Mouse (Mus musculus) MEL (cell line): Measurements from ENCODE around the gene Ccr4. TPM values are rescaled to one million over a fixed set of nuclear protein-coding genes. Genes with fewer than 3 reads are reported as not detected.

Source experiments
- DNase-seq: peaks from one replicate; pipeline ENCODE4 v3.0.0; 2011; ENCODE audit warnings: low read depth, low spot score
- H3K27ac ChIP-seq: 2 replicates; pipeline ENCODE4 v1.5.1; 2012; ENCODE audit warnings: low read depth, mild to moderate bottlenecking, control low read depth, low read length, moderate library complexity; ENCODE audit not compliant: control insufficient read depth
- H3K27me3 ChIP-seq, 2 experiments: fragments of 150-350 bp in 1 of 2; sonication (generic) in 1 of 2; 2 replicates each; pipeline ENCODE4 v1.6.1; 2012; ENCODE audit warnings: low read length in 2 of 2, mild to moderate bottlenecking in 2 of 2, improper control_type of control experiment in 1 of 2, moderate library complexity in 1 of 2; ENCODE audit not compliant: insufficient read depth in 2 of 2, control insufficient read depth in 1 of 2
- H3K36me3 ChIP-seq, 2 experiments: 2 replicates each; pipeline ENCODE4 v1.6.1; 2012 to 2014; ENCODE audit warnings: low read length in 2 of 2, improper control_type of control experiment in 1 of 2, inconsistent platforms in 1 of 2, mild to moderate bottlenecking in 1 of 2; ENCODE audit not compliant: insufficient read depth in 2 of 2, control insufficient read depth in 1 of 2
- H3K4me1 ChIP-seq, 2 experiments: fragments of 150-350 bp in 1 of 2; sonication (generic) in 1 of 2; 2 replicates each; pipeline ENCODE4 v1.6.1; 2012; ENCODE audit warnings: low read length in 2 of 2, improper control_type of control experiment in 1 of 2, mild to moderate bottlenecking in 1 of 2; ENCODE audit not compliant: insufficient read depth in 2 of 2, control insufficient read depth in 1 of 2
- H3K4me3 ChIP-seq, 2 experiments: fragments of 150-350 bp in 1 of 2; sonication (generic) in 1 of 2; 2 replicates each; pipeline ENCODE4 v1.5.1; 2012; ENCODE audit warnings: low read depth in 2 of 2, low read length in 2 of 2, mild to moderate bottlenecking in 2 of 2, moderate library complexity in 2 of 2, control low read depth in 1 of 2, improper control_type of control experiment in 1 of 2; ENCODE audit not compliant: control insufficient read depth in 1 of 2, insufficient read depth in 1 of 2
- H3K79me2 ChIP-seq: 2 replicates; pipeline ENCODE4 v1.6.1; 2012; ENCODE audit warnings: mild to moderate bottlenecking, low read length, moderate library complexity; ENCODE audit not compliant: control insufficient read depth, poor library complexity, insufficient read depth
- H3K9ac ChIP-seq: 2 replicates; pipeline ENCODE4 v1.6.1; 2012; ENCODE audit warnings: low read depth, mild to moderate bottlenecking, control low read depth, low read length, moderate library complexity; ENCODE audit not compliant: control insufficient read depth, poor library complexity, severe bottlenecking
- H3K9me3 ChIP-seq: fragments of 150-350 bp; sonication (generic); replicated peaks from 2 replicates; pipeline ENCODE4 v1.6.1; 2012; ENCODE audit warnings: mild to moderate bottlenecking, low read length, improper control_type of control experiment, moderate library complexity; ENCODE audit not compliant: insufficient read depth
- BHLHE40 ChIP-seq: IDR thresholded peaks from 2 replicates; pipeline ENCODE4 v1.6.1; 2012; ENCODE audit warnings: low read depth, mild to moderate bottlenecking, inconsistent platforms, low read length, improper control_type of control experiment, borderline replicate concordance
- CHD1 ChIP-seq: IDR thresholded peaks from 2 replicates; pipeline ENCODE4 v1.6.1; 2012; ENCODE audit warnings: low read depth, mild to moderate bottlenecking, inconsistent platforms, low read length, improper control_type of control experiment
- CHD2 ChIP-seq: IDR thresholded peaks from 2 replicates; pipeline ENCODE4 v1.6.1; 2011; ENCODE audit warnings: low read length, improper control_type of control experiment
- ELF1 ChIP-seq: IDR thresholded peaks from 2 replicates; pipeline ENCODE4 v1.6.1; 2014; ENCODE audit warnings: low read depth, mild to moderate bottlenecking, inconsistent platforms, low read length, improper control_type of control experiment, moderate library complexity
- EP300 ChIP-seq, 2 experiments: IDR thresholded peaks; 2 replicates each; pipeline ENCODE4 v1.6.1; 2011; ENCODE audit warnings: improper control_type of control experiment in 2 of 2, low read length in 2 of 2, low read depth in 1 of 2, mild to moderate bottlenecking in 1 of 2
- ETS1 ChIP-seq: IDR thresholded peaks from 2 replicates; pipeline ENCODE4 v1.6.1; 2012; ENCODE audit warnings: low read depth, mild to moderate bottlenecking, inconsistent platforms, low read length, improper control_type of control experiment, moderate library complexity
- GABPA ChIP-seq: IDR thresholded peaks from 2 replicates; pipeline ENCODE4 v1.6.1; 2012; ENCODE audit warnings: low read depth, mild to moderate bottlenecking, inconsistent platforms, low read length, improper control_type of control experiment, moderate library complexity
- MAFK ChIP-seq: IDR thresholded peaks from 2 replicates; pipeline ENCODE4 v1.6.1; 2011; ENCODE audit warnings: low read depth, mild to moderate bottlenecking, low read length, improper control_type of control experiment, borderline replicate concordance
- MEF2A ChIP-seq: IDR thresholded peaks from 2 replicates; pipeline ENCODE4 v1.6.1; 2014; ENCODE audit warnings: low read depth, mild to moderate bottlenecking, inconsistent platforms, low read length, improper control_type of control experiment; ENCODE audit not compliant: poor library complexity, insufficient replicate concordance, severe bottlenecking; ENCODE audit errors: extremely low read depth
- MXI1 ChIP-seq: IDR thresholded peaks from 2 replicates; pipeline ENCODE4 v1.6.1; 2011; ENCODE audit warnings: mild to moderate bottlenecking, low read depth, low read length, improper control_type of control experiment
- MYB ChIP-seq: IDR thresholded peaks from 2 replicates; pipeline ENCODE4 v1.6.1; 2011; ENCODE audit warnings: mild to moderate bottlenecking, low read depth, low read length, improper control_type of control experiment
- NELFE ChIP-seq: IDR thresholded peaks from 2 replicates; pipeline ENCODE4 v1.6.1; 2011; ENCODE audit warnings: low read depth, low read length, improper control_type of control experiment
- POLR2AphosphoS2 ChIP-seq: IDR thresholded peaks from 2 replicates; pipeline ENCODE4 v1.6.1; 2011; ENCODE audit warnings: low read length, improper control_type of control experiment
- RAD21 ChIP-seq: IDR thresholded peaks from 2 replicates; pipeline ENCODE4 v1.6.1; 2011; ENCODE audit warnings: mild to moderate bottlenecking, low read depth, low read length, improper control_type of control experiment
- RCOR1 ChIP-seq: IDR thresholded peaks from 2 replicates; pipeline ENCODE4 v1.6.1; 2012; ENCODE audit warnings: low read depth, mild to moderate bottlenecking, inconsistent platforms, low read length, improper control_type of control experiment
- SIN3A ChIP-seq: IDR thresholded peaks from 2 replicates; pipeline ENCODE4 v1.6.1; 2012; ENCODE audit warnings: low read length, improper control_type of control experiment, inconsistent platforms
- TBP ChIP-seq: IDR thresholded peaks from 2 replicates; pipeline ENCODE4 v1.8.0; 2011; ENCODE audit warnings: low read depth, low read length, improper control_type of control experiment
- TCF12 ChIP-seq: IDR thresholded peaks from 2 replicates; pipeline ENCODE4 v1.6.1; 2014; ENCODE audit warnings: low read depth, mild to moderate bottlenecking, inconsistent platforms, low read length, improper control_type of control experiment, moderate library complexity
- UBTF ChIP-seq: IDR thresholded peaks from 2 replicates; pipeline ENCODE4 v1.6.1; 2012; ENCODE audit warnings: low read depth, mild to moderate bottlenecking, inconsistent platforms, low read length, improper control_type of control experiment, moderate library complexity, borderline replicate concordance; ENCODE audit not compliant: insufficient read depth
- ZC3H11A ChIP-seq: IDR thresholded peaks from 2 replicates; pipeline ENCODE4 v1.6.1; 2012; ENCODE audit warnings: low read depth, mild to moderate bottlenecking, inconsistent platforms, low read length, improper control_type of control experiment
- ZKSCAN1 ChIP-seq: IDR thresholded peaks from 2 replicates; pipeline ENCODE4 v1.6.1; 2012; ENCODE audit warnings: low read depth, mild to moderate bottlenecking, inconsistent platforms, low read length, improper control_type of control experiment, moderate library complexity
- ZNF384 ChIP-seq: IDR thresholded peaks from 2 replicates; pipeline ENCODE4 v1.6.1; 2012; ENCODE audit warnings: low read depth, mild to moderate bottlenecking, inconsistent platforms, low read length, improper control_type of control experiment
- polyA plus RNA-seq, 2 experiments: library from polyadenylated mRNA; stranded (reverse) in 1 of 2; unstranded in 1 of 2; fragments of >175 nt in 1 of 2; fragments of >200 nt in 1 of 2; gene quantifications; 2 replicates each; pipeline versions ENCODE4 v1.2.1 to v1.2.4; 2012; ENCODE audit warnings: low replicate concordance in 2 of 2, low read depth in 1 of 2; ENCODE audit not compliant: insufficient read length in 2 of 2, insufficient read depth in 1 of 2, missing spikeins in 1 of 2
- total RNA-seq: library from RNA; depleted of rRNA; stranded (reverse); fragments of 300-350 nt; gene quantifications from 2 replicates; pipeline ENCODE4 v1.2.3, GENCODE M21; 2012; rRNA removed

Ccr4 gene
- not detected in 2 replicates for total RNA-seq
- under 1 TPM in 1 of 2 experiments, not detected in 1; 0.15 TPM for polyA plus RNA-seq

DNA sequence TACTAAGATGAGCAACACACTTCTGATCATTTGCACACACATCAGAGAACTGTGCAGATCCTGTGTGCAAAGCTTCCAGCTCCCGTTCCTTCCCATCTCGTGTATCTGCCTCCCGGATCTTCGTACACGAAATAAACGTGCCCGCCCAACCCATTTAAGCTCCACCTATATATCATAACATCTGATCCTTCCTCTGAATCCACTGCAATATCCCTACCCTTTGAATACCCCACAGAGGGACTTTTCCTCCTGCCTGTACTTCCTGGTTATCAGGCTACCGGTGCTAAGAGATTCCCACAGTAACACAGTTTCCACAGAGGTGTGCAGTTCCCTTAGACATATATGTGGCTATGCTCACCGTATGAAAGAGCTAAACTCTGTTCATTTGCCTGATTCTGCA lies at the start of gene Ccr4:
TSS of gene Ccr4 (minus strand) at position 101 of the 400 bp plus-strand sequence.
- no peak within 1 kb of the TSS for H3K27ac ChIP-seq
- H3K4me3 ChIP-seq = no peak within 1 kb of the TSS
- no peaks in the 10 kb centered on the region for H3K9me3 ChIP-seq
- H3K4me1 ChIP-seq = peaks cover 0 to 22% of the 10 kb centered on the region in 2 experiments; a peak in 2 of 4 replicates
- H3K9ac ChIP-seq = no peak within 1 kb of the TSS
- H3K36me3 ChIP-seq = peaks cover 0 to 10% of the 10 kb centered on the region in 2 experiments; a peak in 2 of 4 replicates
- H3K27me3 ChIP-seq = no peaks in the 10 kb centered on the region
- TF ChIP-seq MAFK (no peak), ZNF384 (no peak), POLR2AphosphoS2 (no peak), ELF1 (no peak), MYB (no peak), ZKSCAN1 (no peak), SIN3A (no peak), GABPA (no peak)
- TF ChIP-seq, all 39 proteins: peak for 0
- no peaks in the 10 kb centered on the region for H3K79me2 ChIP-seq
- DNase-seq = no peak

GRCm38 (mm10) chr9:114553828-114554227 lies 49.1 kb upstream of the Ccr4 start:
- Histone ChIP-seq H3K27ac (no peak overlapping the region), H3K79me2 (no peaks in the 10 kb centered on the region), H3K4me1 (no peaks in the 10 kb centered on the region), H3K36me3 (no peaks in the 10 kb centered on the region), H3K4me3 (no peak overlapping the region), H3K9me3 (no peaks in the 10 kb centered on the region), H3K9ac (no peak overlapping the region), H3K27me3 (peaks cover 0 to 3% of the 10 kb centered on the region in 2 experiments; a peak in 2 of 4 replicates)
- DNase-seq = no peak
- TF ChIP-seq TCF12 (no peak), RAD21 (no peak), MEF2A (no peak), POLR2AphosphoS2 (no peak), ZKSCAN1 (no peak), NELFE (no peak), MXI1 (no peak), TBP (no peak), MAFK (no peak), EP300 (IDR thresholded peaks at IDR 0.05; ENCODE audit: low read depth in 1 of 2, low read length in 2 of 2) (no peak), ETS1 (no peak), ELF1 (no peak), UBTF (no peak), ZC3H11A (no peak), CHD1 (no peak), BHLHE40 (no peak), CHD2 (no peak), RCOR1 (no peak)
- TF ChIP-seq, all 39 proteins: peak for 0
